Mouse (Mus musculus) liver, adult 2 months (tissue): ENCODE results near the gene Crhr2.

Experiments used
- CTCF ChIP-seq: fragments of 200-500 bp; IDR thresholded peaks from 2 replicates; pipeline ENCODE4 v1.5.1; 2011; ENCODE audit warnings: low read depth, low read length, control low read depth
- POLR2A ChIP-seq: fragments of 200-500 bp; IDR thresholded peaks from 2 replicates; pipeline ENCODE4 v1.6.1; 2011; ENCODE audit warnings: low read length, control low read depth; ENCODE audit not compliant: insufficient read depth; ENCODE audit errors: extremely low read depth

GRCm38 (mm10) chr6:55044542-55044941 lies 88.3 kb downstream of the Crhr2 start:
- TF ChIP-seq POLR2A: no peak
- no peak for TF ChIP-seq CTCF
